Mouse (Mus musculus): ENCODE data around the gene Mid1ip1. TPM values are rescaled to one million over a fixed set of nuclear protein-coding genes. Genes with fewer than 3 reads are reported as not detected.
A peak's percentile ranks its signal among the peaks of the same experiment; 100 is the strongest.

Mid1ip1 gene
- polyA plus RNA-seq, 1 experiment from 2014 or later, result 97.8 TPM

- peak; percentile 47; the same call in 1 of the 2 replicates for ATAC-seq
- no peak overlapping the region for H3K4me3 ChIP-seq (replicated peaks; ENCODE audit: low read length)
- H3K4me1 ChIP-seq (replicated peaks; ENCODE audit: control insufficient read depth, insufficient read depth, low read length), result peaks cover 8% of the 10 kb centered on the region
- H3K27ac ChIP-seq (ENCODE audit: low read length), result no peak overlapping the region
- no peaks in the 10 kb centered on the region for H3K9me3 ChIP-seq (ENCODE audit: control insufficient read depth, low read length)
- H3K9ac ChIP-seq (replicated peaks; ENCODE audit: low read depth, low read length), result no peak overlapping the region
- WGBS, result 30% methylated on average over 1 of the region's 1 CpGs
- H3K27me3 ChIP-seq (replicated peaks; ENCODE audit: control insufficient read depth, insufficient read depth, low read length), result no peaks in the 10 kb centered on the region
- H3K4me2 ChIP-seq (ENCODE audit: low read length), result no peak overlapping the region
- H3K36me3 ChIP-seq (ENCODE audit: control insufficient read depth, insufficient read depth), result no peaks in the 10 kb centered on the region
Observed at GRCm38 (mm10) chrX:10724571-10724970, 9.8 kb downstream of the Mid1ip1 start.

DNA sequence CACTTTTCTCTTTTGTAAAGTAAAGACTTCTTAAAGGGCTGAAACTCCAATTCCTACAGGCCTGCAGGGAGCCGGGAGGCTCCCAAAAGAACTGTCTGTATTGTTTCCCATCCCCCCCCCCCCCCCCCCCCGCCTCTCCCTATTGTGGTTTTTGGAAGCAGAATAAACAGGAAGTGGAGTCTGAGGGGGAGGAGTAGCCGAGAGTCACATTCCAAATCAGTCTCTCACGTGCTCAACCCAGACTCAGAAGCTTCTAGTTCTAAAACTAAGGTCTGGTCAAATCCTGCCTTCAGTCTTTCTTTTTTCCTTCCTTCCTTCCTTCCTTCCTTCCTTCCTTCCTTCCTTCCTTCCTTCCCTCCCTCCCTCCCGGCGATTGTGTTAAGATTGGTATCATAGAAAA lies 14.7 kb downstream of the Mid1ip1 start:
- Histone ChIP-seq H3K4me3 (replicated peaks; ENCODE audit: low read length) (no peak overlapping the region), H3K9ac (replicated peaks; ENCODE audit: low read depth, low read length) (no peak overlapping the region)
- 19% methylated on average over 2 of the region's 6 CpGs for WGBS

GRCm38 (mm10) chrX:10734453-10734852 lies 19.6 kb downstream of the Mid1ip1 start:
- Histone ChIP-seq H3K4me3 (replicated peaks; ENCODE audit: low read length) (no peak overlapping the region), H3K36me3 (ENCODE audit: control insufficient read depth, insufficient read depth) (no peaks in the 10 kb centered on the region), H3K9me3 (ENCODE audit: control insufficient read depth, low read length) (no peaks in the 10 kb centered on the region), H3K4me1 (replicated peaks; ENCODE audit: control insufficient read depth, insufficient read depth, low read length) (no peaks in the 10 kb centered on the region), H3K27me3 (replicated peaks; ENCODE audit: control insufficient read depth, insufficient read depth, low read length) (no peaks in the 10 kb centered on the region), H3K27ac (ENCODE audit: low read length) (no peak overlapping the region), H3K4me2 (ENCODE audit: low read length) (no peak overlapping the region), H3K9ac (replicated peaks; ENCODE audit: low read depth, low read length) (no peak overlapping the region)
- no peak for ATAC-seq
- 5% methylated on average over 1 of the region's 1 CpGs for WGBS

More for the DNA sequence above, 14.7 kb downstream of the Mid1ip1 start:
- H3K9me3 ChIP-seq (ENCODE audit: control insufficient read depth, low read length), result no peaks in the 10 kb centered on the region
- H3K27me3 ChIP-seq (replicated peaks; ENCODE audit: control insufficient read depth, insufficient read depth, low read length), result no peaks in the 10 kb centered on the region
- ATAC-seq, result no peak
- H3K36me3 ChIP-seq (ENCODE audit: control insufficient read depth, insufficient read depth), result no peaks in the 10 kb centered on the region
- H3K4me2 ChIP-seq (ENCODE audit: low read length), result no peak overlapping the region
- H3K4me1 ChIP-seq (replicated peaks; ENCODE audit: control insufficient read depth, insufficient read depth, low read length), result no peaks in the 10 kb centered on the region
- no peak overlapping the region for H3K27ac ChIP-seq (ENCODE audit: low read length)

DNA sequence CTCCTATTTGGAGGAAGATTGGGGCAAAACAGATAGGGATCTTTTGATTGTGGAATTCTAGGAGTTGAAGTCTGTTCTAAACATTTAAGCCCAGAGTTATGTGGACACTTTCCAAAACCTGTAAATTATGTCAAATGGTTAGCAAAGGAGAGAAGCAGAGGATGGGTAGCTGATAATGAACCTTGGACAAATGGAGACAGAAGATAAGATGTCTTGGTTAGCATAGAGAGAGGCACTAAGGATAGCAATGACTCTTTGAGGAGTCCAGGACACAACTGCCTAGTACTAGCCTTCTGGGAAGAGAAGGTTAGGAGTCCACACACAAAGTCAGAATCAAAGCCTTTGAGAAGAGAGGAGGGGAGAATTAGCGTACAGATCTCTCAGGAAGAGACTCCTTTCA lies 20.1 kb downstream of the Mid1ip1 start:
- H3K4me1 ChIP-seq (replicated peaks; ENCODE audit: control insufficient read depth, insufficient read depth, low read length), result no peaks in the 10 kb centered on the region
- no peak overlapping the region for H3K4me3 ChIP-seq (replicated peaks; ENCODE audit: low read length)
- no peak overlapping the region for H3K9ac ChIP-seq (replicated peaks; ENCODE audit: low read depth, low read length)
- H3K27me3 ChIP-seq (replicated peaks; ENCODE audit: control insufficient read depth, insufficient read depth, low read length), result no peaks in the 10 kb centered on the region
- H3K36me3 ChIP-seq (ENCODE audit: control insufficient read depth, insufficient read depth), result no peaks in the 10 kb centered on the region
- ATAC-seq, result no peak
- H3K9me3 ChIP-seq (ENCODE audit: control insufficient read depth, low read length), result no peaks in the 10 kb centered on the region
- WGBS, result 57% methylated on average over 1 of the region's 1 CpGs
- H3K4me2 ChIP-seq (ENCODE audit: low read length), result no peak overlapping the region
- H3K27ac ChIP-seq (ENCODE audit: low read length), result no peak overlapping the region

- Histone ChIP-seq H3K4me2 (ENCODE audit: low read length) (no peak overlapping the region), H3K9me3 (ENCODE audit: control insufficient read depth, low read length) (no peaks in the 10 kb centered on the region), H3K27me3 (replicated peaks; ENCODE audit: control insufficient read depth, insufficient read depth, low read length) (no peaks in the 10 kb centered on the region), H3K36me3 (ENCODE audit: control insufficient read depth, insufficient read depth) (no peaks in the 10 kb centered on the region), H3K9ac (replicated peaks; ENCODE audit: low read depth, low read length) (no peak overlapping the region), H3K4me3 (replicated peaks; ENCODE audit: low read length) (no peak overlapping the region), H3K27ac (ENCODE audit: low read length) (no peak overlapping the region), H3K4me1 (replicated peaks; ENCODE audit: control insufficient read depth, insufficient read depth, low read length) (no peaks in the 10 kb centered on the region; the same call in 1 of the 2 replicates)
- ATAC-seq, result no peak
- WGBS, result 85% methylated on average over 4 of the region's 4 CpGs
Observed at GRCm38 (mm10) chrX:10758866-10759265, 44.1 kb downstream of the Mid1ip1 start.

DNA sequence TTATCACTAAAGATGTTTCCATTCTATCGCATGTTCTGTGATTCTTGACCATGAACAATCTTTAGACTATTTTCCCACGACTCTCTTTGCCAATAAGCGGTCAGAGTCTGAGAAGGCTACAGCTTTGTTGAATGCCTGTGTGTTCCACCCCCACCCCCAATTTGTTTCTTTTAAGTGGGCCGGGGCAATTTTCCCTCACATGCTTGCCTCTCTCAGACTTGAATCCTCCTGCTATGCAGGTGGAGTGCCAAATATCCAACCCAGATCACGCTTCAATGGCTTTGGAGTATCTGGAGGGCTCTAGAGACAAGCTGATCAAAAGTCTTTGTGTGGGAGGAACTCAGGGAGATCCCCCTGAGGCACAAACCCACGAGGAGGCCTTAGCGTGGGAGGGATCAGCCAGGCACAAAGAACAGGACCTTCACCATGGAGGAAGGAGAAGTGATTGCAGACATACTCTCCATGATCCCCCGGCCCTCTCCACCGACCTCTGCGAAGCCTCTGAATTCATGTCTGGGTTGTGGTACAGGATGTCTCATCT lies 48.7 kb downstream of the Mid1ip1 start:
- H3K4me3 ChIP-seq (replicated peaks; ENCODE audit: low read length), result no peak overlapping the region
- no peaks in the 10 kb centered on the region for H3K27me3 ChIP-seq (replicated peaks; ENCODE audit: control insufficient read depth, insufficient read depth, low read length)
- no peak for ATAC-seq
- H3K27ac ChIP-seq (ENCODE audit: low read length), result no peak overlapping the region
- no peaks in the 10 kb centered on the region; the same call in 1 of the 2 replicates for H3K4me1 ChIP-seq (replicated peaks; ENCODE audit: control insufficient read depth, insufficient read depth, low read length)
- no peak overlapping the region for H3K9ac ChIP-seq (replicated peaks; ENCODE audit: low read depth, low read length)
- 44% methylated on average over 10 of the region's 10 CpGs for WGBS
- H3K9me3 ChIP-seq (ENCODE audit: control insufficient read depth, low read length), result no peaks in the 10 kb centered on the region
- no peak overlapping the region for H3K4me2 ChIP-seq (ENCODE audit: low read length)
- H3K36me3 ChIP-seq (ENCODE audit: control insufficient read depth, insufficient read depth), result no peaks in the 10 kb centered on the region

Other genes with a start within 250 kb of the Mid1ip1 start
- gene Tspan7, start 229.9 kb upstream of the Mid1ip1 start, polyA plus RNA-seq (2015; fragmentation: Nextera tagmentation; extraction: Ambion mirVana), result 310 and 336 TPM in 2 replicates